Comparison of ENCODE assay signal across 21 mouse cellular contexts in the genomic region with DNA sequence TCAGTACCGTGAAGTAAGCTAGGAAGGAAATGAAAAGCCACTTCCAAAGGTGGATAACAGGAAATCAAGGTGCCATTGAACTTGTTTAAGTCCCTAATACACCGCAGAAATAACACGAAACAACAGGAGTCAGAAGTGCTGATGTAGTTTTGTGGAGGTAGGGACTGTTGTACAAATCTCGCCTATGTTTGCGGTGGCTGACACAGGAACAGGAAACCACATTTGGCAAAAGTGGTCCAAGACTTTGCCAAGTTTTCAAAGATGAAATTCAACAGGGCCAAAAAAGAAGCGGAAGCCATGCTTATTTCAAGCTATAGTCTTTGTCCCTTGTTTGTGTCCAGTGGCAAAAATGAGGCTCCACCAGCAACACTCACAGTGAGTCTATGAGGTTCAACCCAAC.
"Had no signal": no experiment of that assay in that cellular context is flagged by ENCODE, and none has a peak within 500 bp of the region (broad histone marks: within the 10 kb centered on the region; RNA-seq: fewer than 3 reads in every experiment).

No protein-coding gene starts in this region.

- DNase-seq: liver, postnatal 0 days; lung, adult 2 months; lung, postnatal 14 days; lung, postnatal 36 days; right cerebral cortex, postnatal 14 days; thymus, adult 2 months; thymus, postnatal 25 days; thymus, postnatal 4 days had no signal

- H3K4me3 ChIP-seq: liver, embryonic 15.5 days; lung, embryonic 15.5 days; megakaryocyte, embryonic 14.5 days; midbrain, embryonic 10.5 days; midbrain, embryonic 12.5 days; myocyte; neural tube, embryonic 13.5 days; neural tube, embryonic 15.5 days; stomach, embryonic 15.5 days had no signal

- H3K27me3 ChIP-seq: liver, embryonic 15.5 days; lung, embryonic 15.5 days; megakaryocyte, embryonic 14.5 days; midbrain, embryonic 12.5 days; neural tube, embryonic 13.5 days; neural tube, embryonic 15.5 days; stomach, embryonic 15.5 days had no signal

- H3K4me1 ChIP-seq: liver, embryonic 15.5 days; lung, embryonic 15.5 days; megakaryocyte, embryonic 14.5 days; neural tube, embryonic 15.5 days; stomach, embryonic 15.5 days had no signal

- H3K9me3 ChIP-seq: liver, embryonic 15.5 days; lung, embryonic 15.5 days; midbrain, embryonic 10.5 days; midbrain, embryonic 12.5 days; neural tube, embryonic 13.5 days; neural tube, embryonic 15.5 days; stomach, embryonic 15.5 days had no signal

- H3K9ac ChIP-seq: liver, embryonic 15.5 days; liver, postnatal 0 days; lung, embryonic 15.5 days; midbrain, embryonic 12.5 days; neural tube, embryonic 13.5 days; neural tube, embryonic 15.5 days; stomach, embryonic 15.5 days had no signal

- H3K27ac ChIP-seq: liver, embryonic 15.5 days; lung, embryonic 15.5 days; macrophage; midbrain, embryonic 10.5 days; midbrain, embryonic 12.5 days; neural tube, embryonic 13.5 days; neural tube, embryonic 15.5 days; stomach, embryonic 15.5 days; stomach, postnatal 0 days had no signal

- H3K36me3 ChIP-seq: liver, embryonic 15.5 days; lung, embryonic 15.5 days; midbrain, embryonic 10.5 days; midbrain, embryonic 12.5 days; neural tube, embryonic 13.5 days; neural tube, embryonic 15.5 days; stomach, embryonic 15.5 days had no signal

- ATAC-seq: liver, postnatal 0 days; lung, postnatal 0 days; midbrain, embryonic 16.5 days had no signal
